Mouse (Mus musculus): Measurements from ENCODE around the gene Ggcx. TPM values are rescaled to one million over a fixed set of nuclear protein-coding genes. Genes with fewer than 3 reads are reported as not detected.
A peak's percentile ranks its signal among the peaks of the same experiment; 100 is the strongest.
"Not testable (repeated sequence)": the region's sequence is repeated elsewhere in the genome, so short reads cannot be mapped to it uniquely, and the experiment has no call there.

Gene Ggcx
- total RNA-seq, 2 experiments from 2014 or later = 21.7 to 24.4 TPM

- no peak for DNase-seq (ENCODE audit: low spot score in 2 of 2)
Measured at GRCm38 (mm10) chr6:72458921-72459320, 44.8 kb downstream of the Ggcx start.

DNA sequence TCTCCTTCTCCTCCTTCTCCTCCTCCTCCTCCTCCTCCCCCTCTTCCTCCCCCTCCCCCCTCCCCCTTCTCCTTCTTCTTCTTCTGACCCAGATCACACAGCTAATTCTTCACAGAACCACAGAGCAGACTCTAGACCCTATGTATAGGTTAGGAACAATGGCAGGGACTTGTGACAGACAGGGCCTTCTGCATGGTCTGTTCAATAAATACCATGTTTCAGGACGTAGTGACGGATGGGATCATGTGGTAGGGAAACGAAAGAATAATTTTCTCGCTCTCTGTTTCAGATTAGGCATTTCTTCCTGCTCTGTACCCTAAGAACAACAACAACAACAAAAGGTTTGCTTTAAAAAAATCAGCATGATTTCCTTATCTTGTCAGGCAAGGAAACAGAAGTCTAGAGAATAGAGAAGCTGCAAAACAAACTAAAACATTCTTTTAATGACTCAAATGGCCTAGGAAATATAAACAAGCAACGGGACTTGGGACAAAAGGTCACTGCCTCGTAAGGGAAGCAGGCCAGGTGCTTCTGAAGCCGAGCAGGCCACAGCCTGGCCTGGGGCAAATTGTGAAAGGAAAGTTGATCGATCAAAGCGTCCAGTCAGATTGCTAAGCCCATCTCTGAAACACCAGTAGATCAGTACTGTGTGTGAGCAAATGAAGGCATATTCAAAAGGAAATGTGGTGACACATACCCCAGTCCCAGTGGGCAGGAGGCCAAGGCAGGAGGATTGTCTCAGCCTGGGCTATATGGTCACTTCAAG lies 46.1 kb downstream of the Ggcx start:
- DNase-seq (ENCODE audit: low spot score in 2 of 2) = no peak

- DNase-seq (ENCODE audit: low spot score in 2 of 2) = not testable (repeated sequence)
Measured at GRCm38 (mm10) chr6:72462550-72463257, 48.6 kb downstream of the Ggcx start.

DNA sequence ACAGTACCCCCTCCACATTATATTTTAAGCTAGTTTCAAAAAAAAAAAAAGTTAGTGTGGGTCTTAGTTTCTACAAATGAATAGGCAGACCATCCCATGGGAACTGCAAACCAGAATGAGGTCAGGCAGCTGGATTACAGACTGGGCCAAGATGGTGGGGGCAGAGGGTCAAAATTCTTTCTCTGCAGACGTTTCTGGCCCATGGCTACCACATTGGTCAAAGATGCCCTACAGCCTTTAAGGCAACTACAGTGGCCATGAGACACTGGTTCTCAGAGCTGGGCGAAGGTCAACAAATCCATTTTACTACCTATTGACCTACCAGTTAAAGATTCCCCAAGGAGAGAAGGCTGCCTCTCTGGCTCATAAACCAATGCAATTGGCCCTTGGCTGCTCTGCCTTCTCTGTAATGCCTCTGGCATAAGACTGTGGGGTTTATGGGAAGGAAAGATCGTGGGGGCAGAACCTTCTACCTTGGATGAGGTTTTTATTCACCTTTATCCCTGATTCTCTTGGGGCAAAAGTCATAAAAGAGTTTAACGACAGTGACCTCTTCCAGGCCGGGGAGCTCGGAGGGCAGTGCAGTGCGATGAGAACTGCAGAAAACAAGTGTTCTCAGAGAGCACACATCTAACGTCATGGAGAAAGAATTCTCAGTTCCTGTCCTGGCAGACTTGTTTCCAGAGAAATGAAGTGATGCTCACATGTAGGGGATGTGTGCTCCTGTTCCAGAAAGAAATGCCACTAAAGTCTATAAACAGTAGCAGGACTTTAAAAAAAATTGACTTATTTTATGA lies 51.5 kb downstream of the Ggcx start:
- no peak for DNase-seq (ENCODE audit: low spot score in 2 of 2)

GRCm38 (mm10) chr6:72466171-72466570 lies 52.1 kb downstream of the Ggcx start:
- no peak for DNase-seq (ENCODE audit: low spot score in 2 of 2)

GRCm38 (mm10) chr6:72473264-72474041 lies 59.3 kb downstream of the Ggcx start:
- DNase-seq (ENCODE audit: low spot score in 2 of 2) = no peak

DNA sequence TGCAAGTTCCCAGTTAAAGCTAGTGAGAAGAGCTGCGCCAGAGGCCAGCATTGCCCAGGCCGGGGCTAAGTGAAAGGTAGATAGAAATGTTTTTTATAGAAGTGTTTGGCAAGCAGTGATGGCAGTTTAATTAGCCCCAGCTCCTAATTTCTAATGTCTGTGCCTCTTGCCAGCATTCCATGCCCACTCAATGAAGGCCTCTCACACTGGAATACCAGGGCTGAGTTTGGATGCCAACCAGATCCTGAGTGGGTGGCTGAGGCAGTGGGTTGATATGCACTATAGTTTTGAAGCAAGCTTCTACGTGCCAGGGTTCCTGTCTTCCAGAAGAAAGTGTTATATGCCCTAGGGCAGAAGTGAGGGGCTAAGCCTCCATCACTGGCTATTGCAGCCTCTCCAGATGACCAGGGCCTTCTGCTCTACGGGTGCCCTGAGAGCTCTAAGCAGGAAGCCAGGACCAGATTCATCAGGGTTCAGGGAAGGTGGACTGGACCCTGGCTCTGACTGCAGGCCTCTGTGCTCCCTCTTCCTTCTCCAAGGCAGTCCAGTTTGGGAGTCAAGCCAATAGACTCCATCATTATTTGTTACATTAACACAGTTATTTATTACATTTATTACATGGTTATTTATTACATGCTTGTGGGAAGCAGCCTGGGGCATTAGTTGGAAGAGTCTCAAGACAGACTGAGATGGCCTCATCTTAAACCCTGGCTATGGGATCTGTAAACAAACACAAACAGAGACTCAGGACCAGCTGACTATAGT lies 61.3 kb downstream of the Ggcx start:
- DNase-seq (ENCODE audit: low spot score in 2 of 2) = peak; percentile 32 to 58

GRCm38 (mm10) chr6:72476836-72477235 lies 62.7 kb downstream of the Ggcx start:
- no peak for DNase-seq (ENCODE audit: low spot score in 2 of 2)

- DNase-seq (ENCODE audit: low spot score in 2 of 2) = no peak
Measured at GRCm38 (mm10) chr6:72477621-72478020, 63.5 kb downstream of the Ggcx start.

GRCm38 (mm10) chr6:72478691-72479090 lies 64.6 kb downstream of the Ggcx start:
- not testable (repeated sequence) for DNase-seq (ENCODE audit: low spot score in 2 of 2)

GRCm38 (mm10) chr6:72479645-72480421 lies 65.7 kb downstream of the Ggcx start:
- DNase-seq (ENCODE audit: low spot score in 2 of 2) = no peak

DNA sequence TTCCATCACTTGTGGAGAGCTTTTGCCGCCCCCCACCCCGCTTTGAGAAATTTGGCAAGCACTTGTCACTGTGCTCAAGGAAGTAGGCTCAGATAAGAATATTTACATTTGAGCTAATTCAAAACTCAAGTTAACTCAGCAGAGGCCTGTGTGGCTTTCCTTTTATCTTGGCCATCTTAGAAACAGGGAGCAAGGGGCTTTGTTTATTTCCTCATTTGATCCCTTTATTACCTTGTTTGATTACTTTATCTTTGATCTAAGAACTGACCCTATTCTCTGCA lies 66.3 kb downstream of the Ggcx start:
- no peak for DNase-seq (ENCODE audit: low spot score in 2 of 2)

Other genes with a start within 250 kb of the Ggcx start
- gene Atoh8, start 178.7 kb upstream of the Ggcx start, total RNA-seq (2021) = 1 to 10 TPM; 1.6 to 2.3 TPM
- gene Sftpb, start 109.7 kb upstream of the Ggcx start, total RNA-seq (2021) = not detected
- gene Usp39, start 69.1 kb upstream of the Ggcx start, total RNA-seq (2021) = 10 to 100 TPM; 32.6 to 33.6 TPM
- 10 to 100 TPM; 17.1 to 17.7 TPM for gene 0610030E20Rik, start 67.0 kb upstream of the Ggcx start, total RNA-seq (2021)
- gene Tmem150a, start 58.9 kb upstream of the Ggcx start, total RNA-seq (2021) = 10 to 100 TPM in 1 of 2 experiments, 1 to 10 TPM in 1; 6.8 to 11.0 TPM
- 10 to 100 TPM; 78.9 to 81.5 TPM for gene Rnf181, start 47.4 kb upstream of the Ggcx start, total RNA-seq (2021)
- 1 to 10 TPM; 6.1 to 7.0 TPM for gene Vamp5, start 33.8 kb upstream of the Ggcx start, total RNA-seq (2021)
- gene Vamp8, start 23.6 kb upstream of the Ggcx start, total RNA-seq (2021) = 10 to 100 TPM; 12.6 to 14.0 TPM
- 100 to 1,000 TPM; 172 to 199 TPM for gene Mat2a, start 25.2 kb downstream of the Ggcx start, total RNA-seq (2021)
- gene Sh2d6, start 107.4 kb downstream of the Ggcx start, total RNA-seq (2021) = under 1 TPM; 0.56 to 0.61 TPM
- gene Capg, start 130.1 kb downstream of the Ggcx start, total RNA-seq (2021) = 1 to 10 TPM; 1.8 to 4.2 TPM
- 10 to 100 TPM; 22.6 to 23.1 TPM for gene Elmod3, start 184.1 kb downstream of the Ggcx start, total RNA-seq (2021)
- gene Retsat, start 184.2 kb downstream of the Ggcx start, total RNA-seq (2021) = 10 to 100 TPM; 50.1 to 60.4 TPM
- gene Tgoln1, start 202.7 kb downstream of the Ggcx start, total RNA-seq (2021) = 100 to 1,000 TPM in 1 of 2 experiments, 10 to 100 TPM in 1; 97.3 to 102 TPM